Comparison of ENCODE assay signal across 10 mouse cellular contexts in the genomic region with DNA sequence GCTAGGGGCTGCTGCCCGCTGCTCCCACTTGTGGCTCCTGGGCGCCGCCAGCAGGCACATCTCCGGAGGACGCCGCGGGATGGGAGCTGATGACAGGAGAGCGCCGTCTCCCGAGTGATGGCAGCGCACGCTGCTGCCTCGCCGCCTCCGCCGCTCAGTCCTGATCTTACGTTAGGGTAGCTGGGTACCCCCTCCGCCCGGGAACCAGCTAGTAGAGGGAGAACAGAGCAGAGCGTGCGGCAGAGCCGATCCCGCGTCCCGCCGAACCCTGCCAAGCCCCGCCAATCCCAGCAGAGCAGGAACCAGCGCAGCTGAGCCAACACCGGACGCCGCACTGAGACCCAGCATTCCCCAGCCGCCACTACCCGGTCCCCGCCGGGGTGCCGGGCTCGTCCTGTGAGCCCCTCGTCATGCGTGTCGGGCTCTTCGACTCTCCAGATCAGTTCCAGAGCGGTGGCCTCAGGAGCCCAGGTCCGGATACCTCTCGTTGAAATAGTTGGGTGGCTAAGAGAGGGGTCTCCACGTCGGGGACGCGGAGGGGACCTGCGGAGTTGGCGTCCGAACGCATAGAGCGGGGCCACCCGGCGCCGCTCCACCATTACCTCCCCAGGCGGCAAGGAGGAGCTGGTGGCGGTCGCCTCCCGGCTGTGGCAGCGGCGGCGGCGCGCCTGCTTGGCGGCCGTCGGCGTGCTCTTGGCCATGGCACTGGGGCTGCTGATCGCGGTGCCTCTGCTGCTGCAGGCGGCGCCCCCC. TPM values are rescaled to one million over a fixed set of nuclear protein-coding genes. Genes with fewer than 3 reads are reported as not detected.
DNase-seq lines count a peak whose midpoint lies in the region; ATAC-seq and TF ChIP-seq lines count a peak whose summit lies in the region.
"Had no signal": no experiment of that assay in that cellular context is flagged by ENCODE, and none has a peak within 500 bp of the region (broad histone marks: within the 10 kb centered on the region; RNA-seq: fewer than 3 reads in every experiment).

C1ql2 (plus strand) TSS at position 164 of the 753 bp plus-strand sequence.

- DNase-seq in kidney, adult 2 months, result no peak
- peak; percentile 72 for DNase-seq in brain, embryonic 14.5 days (ENCODE audit: low read depth)
- peak; percentile 54 for DNase-seq in limb, embryonic 11.5 days (ENCODE audit: low spot score)
- peak; percentile 45 to 49 for DNase-seq in right cerebral cortex, adult 2 months (ENCODE audit: low spot score in 2 of 2)
- DNase-seq in cerebellum, adult 9-10 months, result no peak

- no peak within 1 kb of the TSS for H3K27ac ChIP-seq in kidney, embryonic 15.5 days
- no peak within 1 kb of the TSS for H3K27ac ChIP-seq in kidney, adult 2 months (ENCODE audit: insufficient read depth, low read depth, low read length)
- H3K27ac ChIP-seq in limb, embryonic 11.5 days (replicated peaks; ENCODE audit: low read depth, low read length), result no peak within 1 kb of the TSS

- H3K27me3 ChIP-seq in kidney, embryonic 15.5 days, result peaks cover 98% of the 10 kb centered on the region
- no peaks in the 10 kb centered on the region for H3K27me3 ChIP-seq in kidney, adult 2 months (replicated peaks; ENCODE audit: control insufficient read depth, insufficient read depth, low read length)
- peaks cover 70% of the 10 kb centered on the region for H3K27me3 ChIP-seq in limb, embryonic 11.5 days (ENCODE audit: control insufficient read depth, insufficient read depth, low read length)

- peaks cover 28% of the 10 kb centered on the region for H3K4me1 ChIP-seq in kidney, embryonic 15.5 days
- H3K4me1 ChIP-seq in kidney, adult 2 months (ENCODE audit: control insufficient read depth, insufficient read depth, low read length), result no peaks in the 10 kb centered on the region
- peaks cover 12% of the 10 kb centered on the region; the same call in 1 of the 2 replicates for H3K4me1 ChIP-seq in limb, embryonic 11.5 days (ENCODE audit: control insufficient read depth, insufficient read depth, low read length)

- H3K9ac ChIP-seq in kidney, embryonic 15.5 days, result no peak within 1 kb of the TSS
- no peak within 1 kb of the TSS for H3K9ac ChIP-seq in limb, embryonic 11.5 days (ENCODE audit: low read length)

- TF ChIP-seq POLR2A in kidney, adult 2 months (IDR thresholded peaks at IDR 0.05; ENCODE audit: low read depth, low read length), result no peak
- no peak for TF ChIP-seq POLR2A in brain, embryonic 14.5 days (IDR thresholded peaks at IDR 0.05; ENCODE audit: borderline replicate concordance, extremely low read depth, insufficient read depth, insufficient read length, poor library complexity, severe bottlenecking)

- no peaks in the 10 kb centered on the region; the same call in 1 of the 2 replicates for H3K9me3 ChIP-seq in kidney, embryonic 15.5 days (replicated peaks)
- H3K9me3 ChIP-seq in limb, embryonic 11.5 days (ENCODE audit: control insufficient read depth, low read length), result no peaks in the 10 kb centered on the region

- H3K36me3 ChIP-seq in kidney, embryonic 15.5 days, result no peaks in the 10 kb centered on the region
- no peaks in the 10 kb centered on the region for H3K36me3 ChIP-seq in kidney, adult 2 months (ENCODE audit: control insufficient read depth, insufficient read depth, low read length)
- no peaks in the 10 kb centered on the region for H3K36me3 ChIP-seq in limb, embryonic 11.5 days (ENCODE audit: control insufficient read depth, insufficient read depth, low read length)

- no peak for TF ChIP-seq CTCF in kidney, adult 2 months (conservative IDR thresholded peaks at IDR 0.05; ENCODE audit: insufficient read depth, insufficient read length, low read depth, low read length)
- TF ChIP-seq CTCF in brain, embryonic 14.5 days (IDR thresholded peaks at IDR 0.05; ENCODE audit: borderline replicate concordance, extremely low read depth, insufficient read depth, insufficient read length), result no peak

- ATAC-seq in kidney, embryonic 15.5 days (replicated peaks; ENCODE audit: low FRiP score), result peak; percentile 34
- ATAC-seq in granulocyte monocyte progenitor cell, adult 5-6 weeks (replicated peaks; ENCODE audit: poor library complexity, severe bottlenecking), result peak; percentile 11; the same call in 1 of the 2 replicates
- no peak for ATAC-seq in limb, embryonic 11.5 days (ENCODE audit: insufficient number of reproducible peaks, low FRiP score, low TSS enrichment, low read depth)
- ATAC-seq in inflammation-experienced regulatory T-cells, adult 6 months, result no peak

- peak within 1 kb of the TSS; percentile 62 for H3K4me2 ChIP-seq in kidney, embryonic 15.5 days
- peak within 1 kb of the TSS; percentile 32 for H3K4me2 ChIP-seq in limb, embryonic 11.5 days (ENCODE audit: low read depth, severe bottlenecking)

- peak within 1 kb of the TSS; percentile 36 for H3K4me3 ChIP-seq in kidney, embryonic 15.5 days (replicated peaks)
- no peak within 1 kb of the TSS for H3K4me3 ChIP-seq in kidney, adult 2 months (ENCODE audit: insufficient read depth, low read depth, low read length)
- H3K4me3 ChIP-seq in limb, embryonic 11.5 days (ENCODE audit: low read depth, low read length), result peak within 1 kb of the TSS; percentile 12

- WGBS in kidney, embryonic 15.5 days, result under 1% methylated on average over 69 of the region's 73 CpGs
- under 1% methylated on average over 73 of the region's 73 CpGs for WGBS in kidney, adult 2 months
- WGBS in limb, embryonic 11.5 days, result 1% methylated on average over 58 of the region's 73 CpGs

RNA-seq across cellular contexts. Expression of gene C1ql2, which starts in this region (rescaled TPM):
- 0.18 TPM in 1 of 2 replicates, not detected in the other for polyA plus RNA-seq in kidney, embryonic 15.5 days (2015; fragmentation: Nextera tagmentation; extraction: Ambion mirVana)
- 0.08 TPM in 1 of 2 replicates, not detected in the other for polyA plus RNA-seq in kidney, adult 2 months (2012; rRNA removed)
- polyA plus RNA-seq in brain, embryonic 14.5 days (2012; rRNA removed), result 3.7 and 6.0 TPM in 2 replicates
- total RNA-seq in granulocyte monocyte progenitor cell, adult 5-6 weeks (2014; fragmentation: Nextera tagmentation), result not detected in 2 replicates
- not detected in 2 replicates for total RNA-seq in granulocyte monocyte progenitor cell, adult 5-6 weeks (2017)
- not detected in 2 replicates for polyA plus RNA-seq in limb, embryonic 11.5 days (2014; fragmentation: Nextera tagmentation; extraction: Ambion mirVana)
- polyA plus RNA-seq in inflammation-experienced regulatory T-cells, adult 6 months (2017; shearing (Covaris generic)), result not detected
- total RNA-seq: hematopoietic stem cell, adult 5-6 weeks had no signal
- polyA plus RNA-seq: testis, adult 2 months had no signal

Comparison
In these comparisons a context has a peak if more than half of its experiments do, and no peak if none do; other contexts are left out.
1. Peak in ATAC-seq, H3K4me3 ChIP-seq and H3K4me2 ChIP-seq in kidney, embryonic 15.5 days; RNA of the gene not detected or under 1 TPM.
2. Peak in ATAC-seq in granulocyte monocyte progenitor cell, adult 5-6 weeks; RNA of the gene not detected or under 1 TPM.
3. Peak in DNase-seq, H3K4me3 ChIP-seq and H3K4me2 ChIP-seq in limb, embryonic 11.5 days; RNA of the gene not detected or under 1 TPM.
4. DNase-seq: peak in brain, embryonic 14.5 days (single experiment) and right cerebral cortex, adult 2 months (2 of 2); none in kidney, adult 2 months (single experiment) and cerebellum, adult 9-10 months (single experiment).